Mouse (Mus musculus): ENCODE data around the gene Lmo7. TPM values are rescaled to one million over a fixed set of nuclear protein-coding genes. Genes with fewer than 3 reads are reported as not detected.

The Lmo7 gene
- polyA plus RNA-seq, 1 experiment from 2014 or later = 1.6 TPM

- Histone ChIP-seq H3K36me3 (replicated peaks; ENCODE audit: control insufficient read depth, insufficient read depth) (no peaks in the 10 kb centered on the region), H3K9me3 (ENCODE audit: control insufficient read depth, low read length) (no peaks in the 10 kb centered on the region), H3K27ac (no peak overlapping the region), H3K4me1 (replicated peaks; ENCODE audit: control insufficient read depth, insufficient read depth, low read length) (no peaks in the 10 kb centered on the region), H3K4me2 (replicated peaks) (no peak overlapping the region), H3K4me3 (replicated peaks; ENCODE audit: low read length) (no peak overlapping the region), H3K27me3 (ENCODE audit: control insufficient read depth, insufficient read depth, low read length) (no peaks in the 10 kb centered on the region), H3K9ac (no peak overlapping the region)
- ATAC-seq (ENCODE audit: low FRiP score) = no peak
- no peak for DNase-seq (ENCODE audit: low spot score)
- WGBS = 79% methylated on average over 4 of the region's 4 CpGs
Observed at GRCm38 (mm10) chr14:101853722-101854121, 124.0 kb downstream of the Lmo7 start.

GRCm38 (mm10) chr14:101854226-101854625 lies 124.5 kb downstream of the Lmo7 start:
- WGBS = 82% methylated on average over 3 of the region's 3 CpGs

GRCm38 (mm10) chr14:101859305-101859886 lies 129.6 kb downstream of the Lmo7 start:
- 59% methylated on average over 8 of the region's 8 CpGs for WGBS
- DNase-seq (ENCODE audit: low spot score) = no peak
- no peaks in the 10 kb centered on the region for H3K9me3 ChIP-seq (ENCODE audit: control insufficient read depth, low read length)
- no peak for ATAC-seq (ENCODE audit: low FRiP score)
- no peaks in the 10 kb centered on the region for H3K4me1 ChIP-seq (replicated peaks; ENCODE audit: control insufficient read depth, insufficient read depth, low read length)
- no peak overlapping the region for H3K9ac ChIP-seq
- no peaks in the 10 kb centered on the region for H3K27me3 ChIP-seq (ENCODE audit: control insufficient read depth, insufficient read depth, low read length)
- no peak overlapping the region for H3K27ac ChIP-seq
- H3K4me2 ChIP-seq (replicated peaks) = no peak overlapping the region
- H3K4me3 ChIP-seq (replicated peaks; ENCODE audit: low read length) = no peak overlapping the region
- H3K36me3 ChIP-seq (replicated peaks; ENCODE audit: control insufficient read depth, insufficient read depth) = no peaks in the 10 kb centered on the region

More at GRCm38 (mm10) chr14:101854226-101854625, 124.5 kb downstream of the Lmo7 start:
- ATAC-seq (ENCODE audit: low FRiP score) = no peak
- DNase-seq (ENCODE audit: low spot score) = no peak
- Histone ChIP-seq H3K4me3 (replicated peaks; ENCODE audit: low read length) (no peak overlapping the region), H3K27ac (no peak overlapping the region), H3K9me3 (ENCODE audit: control insufficient read depth, low read length) (no peaks in the 10 kb centered on the region), H3K4me2 (replicated peaks) (no peak overlapping the region), H3K9ac (no peak overlapping the region), H3K4me1 (replicated peaks; ENCODE audit: control insufficient read depth, insufficient read depth, low read length) (no peaks in the 10 kb centered on the region), H3K27me3 (ENCODE audit: control insufficient read depth, insufficient read depth, low read length) (no peaks in the 10 kb centered on the region), H3K36me3 (replicated peaks; ENCODE audit: control insufficient read depth, insufficient read depth) (no peaks in the 10 kb centered on the region)

GRCm38 (mm10) chr14:101862088-101862487 lies 132.3 kb downstream of the Lmo7 start:
- DNase-seq (ENCODE audit: low spot score) = no peak
- H3K27me3 ChIP-seq (ENCODE audit: control insufficient read depth, insufficient read depth, low read length) = no peaks in the 10 kb centered on the region
- 59% methylated on average over 3 of the region's 3 CpGs for WGBS
- no peak overlapping the region for H3K4me3 ChIP-seq (replicated peaks; ENCODE audit: low read length)
- no peaks in the 10 kb centered on the region for H3K9me3 ChIP-seq (ENCODE audit: control insufficient read depth, low read length)
- H3K4me2 ChIP-seq (replicated peaks) = no peak overlapping the region
- no peak for ATAC-seq (ENCODE audit: low FRiP score)
- H3K9ac ChIP-seq = no peak overlapping the region
- no peaks in the 10 kb centered on the region for H3K36me3 ChIP-seq (replicated peaks; ENCODE audit: control insufficient read depth, insufficient read depth)
- no peaks in the 10 kb centered on the region for H3K4me1 ChIP-seq (replicated peaks; ENCODE audit: control insufficient read depth, insufficient read depth, low read length)
- no peak overlapping the region for H3K27ac ChIP-seq

GRCm38 (mm10) chr14:101867071-101867733 lies 137.4 kb downstream of the Lmo7 start:
- ATAC-seq (ENCODE audit: low FRiP score) = no peak
- no peak for DNase-seq (ENCODE audit: low spot score)
- no peak overlapping the region for H3K4me2 ChIP-seq (replicated peaks)
- no peaks in the 10 kb centered on the region for H3K9me3 ChIP-seq (ENCODE audit: control insufficient read depth, low read length)
- H3K4me3 ChIP-seq (replicated peaks; ENCODE audit: low read length) = no peak overlapping the region
- 57% methylated on average over 10 of the region's 10 CpGs for WGBS
- no peaks in the 10 kb centered on the region for H3K36me3 ChIP-seq (replicated peaks; ENCODE audit: control insufficient read depth, insufficient read depth)
- no peak overlapping the region for H3K9ac ChIP-seq
- no peaks in the 10 kb centered on the region for H3K27me3 ChIP-seq (ENCODE audit: control insufficient read depth, insufficient read depth, low read length)
- no peak overlapping the region for H3K27ac ChIP-seq
- no peaks in the 10 kb centered on the region for H3K4me1 ChIP-seq (replicated peaks; ENCODE audit: control insufficient read depth, insufficient read depth, low read length)

GRCm38 (mm10) chr14:101869145-101869544 lies 139.4 kb downstream of the Lmo7 start:
- H3K4me1 ChIP-seq (replicated peaks; ENCODE audit: control insufficient read depth, insufficient read depth, low read length) = no peaks in the 10 kb centered on the region

GRCm38 (mm10) chr14:101869661-101870060 lies 139.9 kb downstream of the Lmo7 start:
- 81% methylated on average over 4 of the region's 4 CpGs for WGBS
- H3K9me3 ChIP-seq (ENCODE audit: control insufficient read depth, low read length) = no peaks in the 10 kb centered on the region
- H3K4me3 ChIP-seq (replicated peaks; ENCODE audit: low read length) = no peak overlapping the region
- H3K9ac ChIP-seq = no peak overlapping the region
- H3K27me3 ChIP-seq (ENCODE audit: control insufficient read depth, insufficient read depth, low read length) = no peaks in the 10 kb centered on the region
- no peak overlapping the region for H3K27ac ChIP-seq
- ATAC-seq (ENCODE audit: low FRiP score) (no peak), DNase-seq (ENCODE audit: low spot score) (no peak)
- no peaks in the 10 kb centered on the region for H3K36me3 ChIP-seq (replicated peaks; ENCODE audit: control insufficient read depth, insufficient read depth)
- no peak overlapping the region for H3K4me2 ChIP-seq (replicated peaks)
- no peaks in the 10 kb centered on the region for H3K4me1 ChIP-seq (replicated peaks; ENCODE audit: control insufficient read depth, insufficient read depth, low read length)

More at GRCm38 (mm10) chr14:101869145-101869544, 139.4 kb downstream of the Lmo7 start:
- Histone ChIP-seq H3K9ac (no peak overlapping the region), H3K36me3 (replicated peaks; ENCODE audit: control insufficient read depth, insufficient read depth) (no peaks in the 10 kb centered on the region), H3K4me2 (replicated peaks) (no peak overlapping the region), H3K27me3 (ENCODE audit: control insufficient read depth, insufficient read depth, low read length) (no peaks in the 10 kb centered on the region), H3K4me3 (replicated peaks; ENCODE audit: low read length) (no peak overlapping the region), H3K27ac (no peak overlapping the region), H3K9me3 (ENCODE audit: control insufficient read depth, low read length) (no peaks in the 10 kb centered on the region)
- 86% methylated on average over 6 of the region's 6 CpGs for WGBS
- DNase-seq (ENCODE audit: low spot score) = no peak
- no peak for ATAC-seq (ENCODE audit: low FRiP score)

- no peak for ATAC-seq (ENCODE audit: low FRiP score)
Observed at GRCm38 (mm10) chr14:101870171-101870902, 140.6 kb downstream of the Lmo7 start.

GRCm38 (mm10) chr14:101872846-101873245 lies 143.1 kb downstream of the Lmo7 start:
- Histone ChIP-seq H3K36me3 (replicated peaks; ENCODE audit: control insufficient read depth, insufficient read depth) (no peaks in the 10 kb centered on the region), H3K4me2 (replicated peaks) (no peak overlapping the region), H3K9ac (no peak overlapping the region), H3K27me3 (ENCODE audit: control insufficient read depth, insufficient read depth, low read length) (no peaks in the 10 kb centered on the region), H3K4me3 (replicated peaks; ENCODE audit: low read length) (no peak overlapping the region), H3K9me3 (ENCODE audit: control insufficient read depth, low read length) (no peaks in the 10 kb centered on the region), H3K27ac (no peak overlapping the region), H3K4me1 (replicated peaks; ENCODE audit: control insufficient read depth, insufficient read depth, low read length) (no peaks in the 10 kb centered on the region)
- DNase-seq (ENCODE audit: low spot score) (no peak), ATAC-seq (ENCODE audit: low FRiP score) (no peak)
- WGBS = 78% methylated on average over 3 of the region's 3 CpGs

More at GRCm38 (mm10) chr14:101870171-101870902, 140.6 kb downstream of the Lmo7 start:
- 84% methylated on average over 9 of the region's 9 CpGs for WGBS
- Histone ChIP-seq H3K27ac (no peak overlapping the region), H3K4me2 (replicated peaks) (no peak overlapping the region), H3K9me3 (ENCODE audit: control insufficient read depth, low read length) (no peaks in the 10 kb centered on the region), H3K9ac (no peak overlapping the region), H3K27me3 (ENCODE audit: control insufficient read depth, insufficient read depth, low read length) (no peaks in the 10 kb centered on the region), H3K4me1 (replicated peaks; ENCODE audit: control insufficient read depth, insufficient read depth, low read length) (no peaks in the 10 kb centered on the region), H3K4me3 (replicated peaks; ENCODE audit: low read length) (no peak overlapping the region), H3K36me3 (replicated peaks; ENCODE audit: control insufficient read depth, insufficient read depth) (no peaks in the 10 kb centered on the region)
- DNase-seq (ENCODE audit: low spot score) = no peak
